Mouse (Mus musculus) brown adipose tissue, adult 24 weeks (tissue): ENCODE data around the gene Tbc1d16. TPM values are rescaled to one million over a fixed set of nuclear protein-coding genes. Genes with fewer than 3 reads are reported as not detected.
"Not testable (repeated sequence)": the region's sequence is repeated elsewhere in the genome, so short reads cannot be mapped to it uniquely, and the experiment has no call there.

Experiments
- H3K27ac ChIP-seq: fragments of 200-500 bp; replicated peaks from 2 replicates; pipeline ENCODE4 v1.5.1; 2012; ENCODE audit warnings: low read depth, mild to moderate bottlenecking, low read length
- H3K4me1 ChIP-seq: fragments of 200-500 bp; 2 replicates; pipeline ENCODE4 v1.6.1; 2012; ENCODE audit warnings: low read length, mixed read lengths; ENCODE audit not compliant: control insufficient read depth, insufficient read depth, insufficient read length
- H3K4me3 ChIP-seq: fragments of 200-500 bp; 2 replicates; pipeline ENCODE4 v1.5.1; 2012; ENCODE audit warnings: low read depth, mild to moderate bottlenecking, low read length, moderate library complexity; ENCODE audit not compliant: insufficient read depth
- polyA plus RNA-seq: library from polyadenylated mRNA; stranded (reverse); fragments of >200 nt; gene quantifications from 2 replicates; pipeline ENCODE4 v1.2.4, GENCODE M21; 2012; ENCODE audit not compliant: missing spikeins, insufficient read depth, insufficient read length

The Tbc1d16 gene
- polyA plus RNA-seq, 1 experiment = 3.3 TPM

- no peak overlapping the region for H3K4me3 ChIP-seq
- H3K27ac ChIP-seq = no peak overlapping the region
- no peaks in the 10 kb centered on the region for H3K4me1 ChIP-seq
These were observed 109.4 kb downstream of the Tbc1d16 start for GRCm38 (mm10) chr11:119118905-119119304.

GRCm38 (mm10) chr11:119117945-119118344 is 110.4 kb downstream of the Tbc1d16 start:
- no peaks in the 10 kb centered on the region for H3K4me1 ChIP-seq
- no peak overlapping the region for H3K27ac ChIP-seq
- no peak overlapping the region for H3K4me3 ChIP-seq

- no peak overlapping the region for H3K4me3 ChIP-seq
- H3K27ac ChIP-seq = no peak overlapping the region
- H3K4me1 ChIP-seq = no peaks in the 10 kb centered on the region
These were observed 111.3 kb downstream of the Tbc1d16 start for GRCm38 (mm10) chr11:119116992-119117391.

DNA sequence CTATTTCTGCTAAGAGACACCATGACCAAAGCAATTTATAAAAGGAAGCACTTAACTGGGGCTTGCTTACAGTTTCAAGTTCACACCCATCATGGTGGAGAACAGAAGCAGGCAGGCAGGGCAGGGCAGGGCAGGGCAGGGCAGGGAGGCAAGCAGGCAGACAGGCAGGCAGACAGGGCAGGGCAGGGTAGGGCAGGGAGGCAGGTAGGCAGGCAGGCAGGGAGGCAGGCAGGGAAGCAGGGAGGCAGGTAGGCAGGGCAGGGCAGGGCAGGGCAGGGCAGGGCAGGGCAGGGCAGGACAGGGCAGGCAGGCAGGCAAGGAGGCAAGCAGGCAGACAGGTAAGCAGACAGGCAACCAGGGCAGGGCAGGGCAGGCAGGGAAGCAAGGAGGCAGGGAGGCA is 115.6 kb downstream of the Tbc1d16 start:
- Histone ChIP-seq H3K4me3 (no peak overlapping the region), H3K27ac (no peak overlapping the region), H3K4me1 (no peaks in the 10 kb centered on the region)

GRCm38 (mm10) chr11:119111345-119111744 is 117.0 kb downstream of the Tbc1d16 start:
- Histone ChIP-seq H3K27ac (no peak overlapping the region), H3K4me1 (no peaks in the 10 kb centered on the region), H3K4me3 (no peak overlapping the region)

- Histone ChIP-seq H3K4me1 (no peaks in the 10 kb centered on the region), H3K27ac (no peak overlapping the region), H3K4me3 (no peak overlapping the region)
These were observed 118.8 kb downstream of the Tbc1d16 start for GRCm38 (mm10) chr11:119109415-119110071.

DNA sequence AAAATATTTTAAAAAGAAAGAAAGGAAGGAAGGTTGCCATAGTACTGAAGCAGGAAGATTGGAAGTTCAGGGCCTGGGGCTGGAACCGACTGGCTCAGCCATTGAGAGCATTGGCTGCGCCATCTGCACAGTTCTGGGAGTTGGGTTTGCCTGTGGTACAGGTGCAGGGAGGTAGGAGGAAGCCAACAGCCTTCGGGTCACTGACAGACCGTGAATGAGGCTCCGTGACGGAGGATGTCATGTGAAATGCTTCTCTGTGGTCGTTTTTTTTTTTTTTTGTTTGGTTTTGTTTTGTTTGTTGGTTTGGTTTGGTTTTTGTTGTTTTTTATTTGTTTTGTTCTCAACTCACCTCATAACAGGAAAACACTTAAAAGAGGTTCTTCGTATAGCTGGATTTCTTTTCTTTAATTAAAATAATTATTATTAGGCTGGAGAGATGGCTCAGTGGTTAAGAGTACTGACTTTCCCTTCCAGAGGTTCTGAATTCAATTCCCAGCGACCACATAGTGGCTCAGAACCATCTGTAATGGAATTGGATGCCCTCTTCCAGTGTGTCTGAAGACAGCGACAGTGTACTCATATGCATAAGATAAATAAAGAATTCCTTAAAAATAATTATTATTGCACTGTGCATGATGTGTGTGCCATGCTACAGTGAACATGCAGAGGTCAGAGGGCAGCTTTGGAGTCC is 119.6 kb downstream of the Tbc1d16 start:
- no peaks in the 10 kb centered on the region for H3K4me1 ChIP-seq
- no peak overlapping the region for H3K27ac ChIP-seq
- H3K4me3 ChIP-seq = no peak overlapping the region

- H3K4me1 ChIP-seq = no peaks in the 10 kb centered on the region
- no peak overlapping the region for H3K4me3 ChIP-seq
- H3K27ac ChIP-seq = no peak overlapping the region
These were observed 122.0 kb downstream of the Tbc1d16 start for GRCm38 (mm10) chr11:119106289-119106688.

GRCm38 (mm10) chr11:119105748-119106147 is 122.6 kb downstream of the Tbc1d16 start:
- Histone ChIP-seq H3K27ac (no peak overlapping the region), H3K4me1 (no peaks in the 10 kb centered on the region), H3K4me3 (no peak overlapping the region)

GRCm38 (mm10) chr11:119105071-119105609 is 123.2 kb downstream of the Tbc1d16 start:
- Histone ChIP-seq H3K4me1 (no peaks in the 10 kb centered on the region), H3K4me3 (no peak overlapping the region), H3K27ac (no peak overlapping the region)

DNA sequence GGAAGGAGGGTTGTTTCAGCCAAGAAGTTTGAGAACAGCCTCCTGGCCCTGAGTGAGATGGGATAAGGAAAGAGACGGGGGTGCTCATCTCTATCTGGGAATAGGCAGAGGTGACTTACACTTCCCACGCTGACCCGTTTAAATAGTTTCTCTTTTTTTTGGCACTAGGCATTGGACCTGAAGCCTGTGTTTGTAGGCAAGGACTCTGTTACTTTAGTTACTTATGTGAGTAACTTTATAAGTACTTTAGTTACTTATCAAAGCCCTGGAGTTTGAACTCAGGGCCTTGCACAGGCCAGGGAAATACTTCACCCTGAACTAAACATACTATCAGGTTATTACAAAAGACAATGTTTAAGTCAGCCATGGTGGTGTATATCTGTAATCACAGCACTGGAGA is 124.3 kb downstream of the Tbc1d16 start:
- no peak overlapping the region for H3K27ac ChIP-seq
- H3K4me1 ChIP-seq = no peaks in the 10 kb centered on the region

DNA sequence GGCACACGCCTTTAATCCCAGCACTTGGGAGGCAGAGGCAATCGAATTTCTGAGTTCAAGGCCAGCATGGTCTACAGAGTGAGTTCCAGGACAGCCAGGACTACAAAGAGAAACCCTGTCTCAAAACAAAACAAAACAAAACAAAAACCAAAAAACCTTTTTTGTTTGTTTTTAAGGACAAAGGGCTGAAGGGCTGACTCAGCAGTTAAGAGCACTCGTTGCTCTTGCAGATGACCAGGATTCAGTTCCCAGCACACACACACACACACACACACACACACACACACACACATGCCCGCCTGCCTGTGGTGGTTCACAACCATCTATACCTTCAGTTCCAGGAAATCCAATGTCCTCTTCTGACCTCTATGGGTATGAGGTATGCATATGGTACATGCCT is 127.9 kb downstream of the Tbc1d16 start:
- not testable (repeated sequence) for H3K4me1 ChIP-seq, H3K27ac ChIP-seq, H3K4me3 ChIP-seq

More for the DNA sequence above, 124.3 kb downstream of the Tbc1d16 start:
- no peak overlapping the region for H3K4me3 ChIP-seq

GRCm38 (mm10) chr11:119098202-119098601 is 130.1 kb downstream of the Tbc1d16 start:
- no peaks in the 10 kb centered on the region for H3K4me1 ChIP-seq
- H3K27ac ChIP-seq = no peak overlapping the region
- no peak overlapping the region for H3K4me3 ChIP-seq

DNA sequence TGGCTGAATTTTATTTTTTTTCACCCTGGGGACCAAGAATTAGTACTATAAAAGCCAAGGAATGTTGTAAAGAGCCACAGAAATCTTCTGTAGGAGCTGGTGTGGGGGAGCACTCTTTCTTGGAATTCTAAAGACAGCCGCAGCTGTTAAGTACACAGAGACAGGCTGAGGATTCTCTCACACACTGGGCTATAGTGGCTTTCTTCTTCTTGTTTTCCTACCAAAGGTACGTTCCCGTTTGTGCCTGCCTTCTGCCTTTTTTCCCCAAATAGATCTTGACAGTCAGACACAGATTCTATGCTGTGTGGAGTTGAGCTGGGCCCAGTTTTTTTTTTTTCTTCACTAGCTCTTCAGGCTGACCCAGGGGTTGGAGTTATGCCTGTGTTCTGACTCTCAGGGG is 132.9 kb downstream of the Tbc1d16 start:
- Histone ChIP-seq H3K4me3 (no peak overlapping the region), H3K27ac (no peak overlapping the region), H3K4me1 (peaks cover under 1% of the 10 kb centered on the region; the same call in 1 of the 2 replicates)

GRCm38 (mm10) chr11:119093322-119093721 is 135.0 kb downstream of the Tbc1d16 start:
- H3K4me1 ChIP-seq = peaks cover 7% of the 10 kb centered on the region; the same call in 1 of the 2 replicates
- no peak overlapping the region for H3K27ac ChIP-seq

More at GRCm38 (mm10) chr11:119093322-119093721, 135.0 kb downstream of the Tbc1d16 start:
- H3K4me3 ChIP-seq = no peak overlapping the region
